Mouse (Mus musculus): ENCODE measurements at regions not wholly inside any gene's neighbourhood (a gene's known extent, or its start where the extent isn't known, plus 50 kb on each side); places are given as distances from the start of the nearest gene placed in this dataset.

- no peak for DNase-seq (ENCODE audit: low spot score)
Observed at GRCm38 (mm10) chr2:61354104-61354503, 224.3 kb upstream of the Tank start.

- no peak for DNase-seq (ENCODE audit: low spot score)
Observed at GRCm38 (mm10) chr2:61347451-61347850, 230.9 kb upstream of the Tank start.

GRCm38 (mm10) chr2:61346012-61346760 is 232.2 kb upstream of the Tank start:
- no peak for DNase-seq (ENCODE audit: low spot score)

- DNase-seq (ENCODE audit: low spot score) = no peak
Observed at GRCm38 (mm10) chr2:61345311-61345710, 233.1 kb upstream of the Tank start.

GRCm38 (mm10) chr2:61344556-61345131 is 233.7 kb upstream of the Tank start:
- DNase-seq (ENCODE audit: low spot score) = peak; percentile 16

GRCm38 (mm10) chr2:61341254-61341653 is 237.1 kb upstream of the Tank start:
- DNase-seq (ENCODE audit: low spot score) = no peak

GRCm38 (mm10) chr2:61319226-61319625 is 259.2 kb upstream of the Tank start:
- no peak for DNase-seq (ENCODE audit: low spot score)

GRCm38 (mm10) chr2:61310405-61310804 is 268.0 kb upstream of the Tank start:
- DNase-seq (ENCODE audit: low spot score) = no peak

GRCm38 (mm10) chr2:61309219-61309618 is 269.2 kb upstream of the Tank start:
- DNase-seq (ENCODE audit: low spot score) = no peak

GRCm38 (mm10) chr2:61297135-61297534 is 281.2 kb upstream of the Tank start:
- DNase-seq (ENCODE audit: low spot score) = no peak

GRCm38 (mm10) chr2:61296606-61297005 is 281.8 kb upstream of the Tank start:
- no peak for DNase-seq (ENCODE audit: low spot score)

GRCm38 (mm10) chr2:61295261-61295964 is 283.0 kb upstream of the Tank start:
- no peak for DNase-seq (ENCODE audit: low spot score)

GRCm38 (mm10) chr2:61288246-61288645 is 290.1 kb upstream of the Tank start:
- no peak for DNase-seq (ENCODE audit: low spot score)

- DNase-seq (ENCODE audit: low spot score) = no peak
Observed at GRCm38 (mm10) chr2:61284706-61285105, 293.7 kb upstream of the Tank start.

- DNase-seq (ENCODE audit: low spot score) = no peak
Observed at GRCm38 (mm10) chr2:61283829-61284601, 294.4 kb upstream of the Tank start.

- peak; percentile 9 for DNase-seq (ENCODE audit: low spot score)
Observed at GRCm38 (mm10) chr2:61272721-61273120, 305.7 kb upstream of the Tank start.

GRCm38 (mm10) chr2:61267706-61268105 is 304.7 kb upstream of the Rbms1 start:
- DNase-seq (ENCODE audit: low spot score) = no peak

GRCm38 (mm10) chr2:61250068-61250800 is 287.2 kb upstream of the Rbms1 start:
- DNase-seq (ENCODE audit: low spot score) = no peak

- DNase-seq (ENCODE audit: low spot score) = no peak
Observed at GRCm38 (mm10) chr2:61247956-61248355, 285.0 kb upstream of the Rbms1 start.

GRCm38 (mm10) chr2:61247336-61247735 is 284.3 kb upstream of the Rbms1 start:
- no peak for DNase-seq (ENCODE audit: low spot score)

- DNase-seq (ENCODE audit: low spot score) = no peak
Observed at GRCm38 (mm10) chr2:61246691-61247258, 283.8 kb upstream of the Rbms1 start.
